Mouse (Mus musculus) small intestine, adult 2 months (tissue): ENCODE results near the gene Fads2. TPM values are rescaled to one million over a fixed set of nuclear protein-coding genes. Genes with fewer than 3 reads are reported as not detected.
"Not testable (repeated sequence)": the region's sequence is repeated elsewhere in the genome, so short reads cannot be mapped to it uniquely, and the experiment has no call there.

Source experiments
- H3K27ac ChIP-seq: fragments of 200-500 bp; 2 replicates; pipeline ENCODE4 v1.5.1; 2012; ENCODE audit warnings: low read depth, low read length, control low read depth, inconsistent platforms; ENCODE audit not compliant: insufficient read depth
- H3K27me3 ChIP-seq: fragments of 200-500 bp; 2 replicates; pipeline ENCODE4 v1.6.1; 2012; ENCODE audit warnings: mild to moderate bottlenecking, moderate library complexity, low read length, inconsistent platforms; ENCODE audit not compliant: control insufficient read depth, insufficient read depth
- H3K36me3 ChIP-seq: fragments of 200-500 bp; 2 replicates; pipeline ENCODE4 v1.6.1; 2012; ENCODE audit warnings: mild to moderate bottlenecking, low read length, control low read depth, inconsistent platforms; ENCODE audit not compliant: control insufficient read depth, insufficient read depth
- H3K4me1 ChIP-seq: fragments of 200-500 bp; 2 replicates; pipeline ENCODE4 v1.6.1; 2012; ENCODE audit warnings: low read length, inconsistent platforms, mixed read lengths; ENCODE audit not compliant: control insufficient read depth, insufficient read depth, insufficient read length
- H3K4me3 ChIP-seq: fragments of 200-500 bp; 2 replicates; pipeline ENCODE4 v1.5.1; 2012; ENCODE audit warnings: low read depth, mild to moderate bottlenecking, control low read depth, inconsistent platforms, low read length, moderate library complexity
- CTCF ChIP-seq: fragments of 200-500 bp; IDR thresholded peaks from 2 replicates; pipeline ENCODE4 v1.5.1; 2012; ENCODE audit warnings: low read depth, mild to moderate bottlenecking, control low read depth, inconsistent platforms, low read length, moderate library complexity, mixed read lengths; ENCODE audit not compliant: insufficient replicate concordance, insufficient read length; ENCODE audit errors: extremely low read depth
- POLR2A ChIP-seq: fragments of 200-500 bp; IDR thresholded peaks from 2 replicates; pipeline ENCODE4 v1.6.1; 2012; ENCODE audit warnings: low read depth, mild to moderate bottlenecking, control low read depth, inconsistent platforms, low read length, moderate library complexity
- WGBS: fragments of 180-500 bp; shearing (Covaris S2); methylation state at CpG from one replicate; pipeline ENCODE4 v1.1.7; 2018; 5-methylcytosine and 5-hydroxymethylcytosine counted together
- polyA plus RNA-seq: library from polyadenylated mRNA; depleted of rRNA; stranded (reverse); fragments of >200 nt; gene quantifications from 2 replicates; pipeline ENCODE4 v1.2.3, GENCODE M21; 2012

Fads2 gene
- polyA plus RNA-seq, 1 experiment, result 44.9 TPM

DNA sequence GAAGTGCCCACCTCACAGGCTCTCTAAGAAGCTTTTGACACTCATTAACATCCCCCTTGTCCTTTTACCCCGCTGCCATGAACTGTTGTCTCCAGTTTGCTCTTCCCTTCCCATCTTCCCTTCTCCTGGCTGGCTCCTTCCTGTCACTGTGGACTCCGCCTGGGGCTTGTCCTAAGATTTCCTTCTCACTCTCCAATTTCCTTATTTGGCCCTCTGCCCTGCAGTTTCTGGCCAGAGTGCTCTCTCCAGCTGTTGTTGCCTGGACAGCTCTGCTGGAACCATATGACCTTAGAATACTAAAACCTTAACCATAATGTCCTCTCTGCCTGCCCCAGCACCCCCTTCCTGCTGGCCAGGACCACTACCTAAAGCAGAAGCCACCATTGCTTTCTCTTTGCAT is 33.1 kb upstream of the Fads2 start:
- 21% methylated on average over 2 of the region's 2 CpGs for WGBS
- Histone ChIP-seq H3K4me3 (no peak overlapping the region), H3K4me1 (peaks cover 2% of the 10 kb centered on the region; the same call in 1 of the 2 replicates), H3K27me3 (no peaks in the 10 kb centered on the region), H3K36me3 (no peaks in the 10 kb centered on the region), H3K27ac (peak overlapping the region; percentile 45; the same call in 1 of the 2 replicates)
- no peak for TF ChIP-seq CTCF
- no peak for TF ChIP-seq POLR2A

GRCm38 (mm10) chr19:10129547-10129946 is 28.0 kb upstream of the Fads2 start:
- WGBS, result 75% methylated on average over 7 of the region's 7 CpGs

DNA sequence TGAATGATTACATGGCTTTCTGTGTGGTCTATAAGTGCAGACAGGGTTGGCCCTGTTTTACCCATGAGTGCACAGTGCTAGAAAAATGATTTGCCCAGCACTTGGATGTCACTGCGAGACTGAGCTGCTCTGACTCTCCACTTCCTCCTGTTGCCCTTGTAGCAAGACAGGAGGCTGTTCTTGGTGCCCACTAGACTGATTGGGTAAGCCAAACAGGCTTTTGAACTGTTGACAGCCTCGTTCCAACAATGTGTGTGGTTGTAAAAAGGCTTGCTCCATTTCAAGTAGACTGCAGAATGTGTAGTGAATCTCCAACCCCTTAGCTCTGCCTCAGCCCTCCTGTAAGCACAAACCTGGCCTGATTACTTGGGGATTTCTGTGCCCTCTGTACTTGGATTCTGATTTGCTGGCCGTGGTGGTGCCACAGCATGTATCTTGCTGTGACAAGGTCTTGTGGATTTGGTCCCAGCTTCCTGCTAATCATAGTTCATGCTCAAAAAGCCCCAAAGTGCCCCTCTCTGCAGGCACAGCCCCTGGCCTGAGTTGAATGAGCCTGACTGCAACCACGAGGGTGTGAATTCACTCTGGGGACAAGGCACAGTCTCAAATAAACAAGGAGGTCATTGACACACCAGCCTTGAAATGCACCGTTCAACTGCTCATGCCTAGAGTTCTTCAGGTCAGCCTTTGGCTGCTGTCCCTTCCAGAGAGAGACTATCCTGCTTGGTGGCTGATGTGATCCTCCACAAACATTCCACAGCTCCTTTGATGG is 25.1 kb upstream of the Fads2 start:
- Histone ChIP-seq H3K4me3 (no peak overlapping the region), H3K27me3 (no peaks in the 10 kb centered on the region), H3K36me3 (no peaks in the 10 kb centered on the region), H3K27ac (no peak overlapping the region), H3K4me1 (no peaks in the 10 kb centered on the region)
- WGBS, result 40% methylated on average over 5 of the region's 5 CpGs
- TF ChIP-seq POLR2A, result no peak
- TF ChIP-seq CTCF, result no peak

More at GRCm38 (mm10) chr19:10129547-10129946, 28.0 kb upstream of the Fads2 start:
- not testable (repeated sequence) for H3K27me3 ChIP-seq, H3K4me1 ChIP-seq, H3K36me3 ChIP-seq, H3K4me3 ChIP-seq, H3K27ac ChIP-seq

- H3K36me3 ChIP-seq, result no peaks in the 10 kb centered on the region
- H3K27ac ChIP-seq, result no peak overlapping the region
- no peaks in the 10 kb centered on the region for H3K4me1 ChIP-seq
- H3K4me3 ChIP-seq, result no peak overlapping the region
- WGBS, result 83% methylated on average over 7 of the region's 7 CpGs
- no peaks in the 10 kb centered on the region for H3K27me3 ChIP-seq
- TF ChIP-seq POLR2A (no peak), CTCF (no peak)
Measured at GRCm38 (mm10) chr19:10123892-10124634, 22.5 kb upstream of the Fads2 start.

- WGBS, result 76% methylated on average over 5 of the region's 5 CpGs
- no peak overlapping the region for H3K4me3 ChIP-seq
Measured at GRCm38 (mm10) chr19:10122021-10122631, 20.6 kb upstream of the Fads2 start.

DNA sequence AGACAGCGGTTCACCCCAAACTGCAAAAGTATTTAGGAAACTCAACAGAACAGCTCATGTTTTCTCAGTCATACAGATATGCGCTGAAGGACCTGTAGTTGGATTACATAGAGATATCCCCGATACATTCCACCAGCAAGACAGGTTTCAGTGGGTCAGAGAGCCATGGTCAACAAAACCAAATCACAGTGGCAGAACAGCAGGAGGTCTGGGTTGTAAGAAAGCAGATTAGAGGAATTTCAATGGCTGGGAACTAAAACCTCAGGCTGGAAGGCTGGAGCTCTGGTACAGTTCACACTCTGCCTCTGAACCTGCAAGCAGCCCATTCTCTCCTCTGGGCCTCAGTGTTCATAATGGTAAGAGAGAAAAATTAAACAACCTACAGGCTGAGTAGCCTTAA is 15.1 kb upstream of the Fads2 start:
- no peak for TF ChIP-seq POLR2A
- TF ChIP-seq CTCF, result no peak
- WGBS, result 93% methylated on average over 3 of the region's 3 CpGs
- no peaks in the 10 kb centered on the region for H3K36me3 ChIP-seq
- no peak overlapping the region for H3K4me3 ChIP-seq
- no peaks in the 10 kb centered on the region for H3K4me1 ChIP-seq
- no peak overlapping the region for H3K27ac ChIP-seq
- no peaks in the 10 kb centered on the region for H3K27me3 ChIP-seq

More at GRCm38 (mm10) chr19:10122021-10122631, 20.6 kb upstream of the Fads2 start:
- H3K4me1 ChIP-seq, result no peaks in the 10 kb centered on the region
- H3K27me3 ChIP-seq, result no peaks in the 10 kb centered on the region
- H3K27ac ChIP-seq, result no peak overlapping the region
- H3K36me3 ChIP-seq, result no peaks in the 10 kb centered on the region
- no peak for TF ChIP-seq CTCF
- no peak for TF ChIP-seq POLR2A

GRCm38 (mm10) chr19:10115373-10116158 is 14.0 kb upstream of the Fads2 start:
- WGBS, result 63% methylated on average over 6 of the region's 6 CpGs
- Histone ChIP-seq H3K36me3 (no peaks in the 10 kb centered on the region), H3K27ac (no peak overlapping the region), H3K4me3 (no peak overlapping the region), H3K27me3 (no peaks in the 10 kb centered on the region), H3K4me1 (no peaks in the 10 kb centered on the region)
- TF ChIP-seq POLR2A, result no peak
- TF ChIP-seq CTCF, result no peak
